Mouse (Mus musculus) stomach, embryonic 14.5 days (tissue): Measurements from ENCODE around the gene Rbm42. TPM values are rescaled to one million over a fixed set of nuclear protein-coding genes. Genes with fewer than 3 reads are reported as not detected.

Experiments
- ATAC-seq: fragments of 200-750 bp; cut with Nextera tagmentation; 2 replicates; pipeline ENCODE4 v1.8.0; 2017; ENCODE audit warnings: low read depth, moderate TSS enrichment; ENCODE audit not compliant: insufficient number of reproducible peaks, insufficient read depth, low FRiP score
- H3K27ac ChIP-seq: fragments of 300-500 bp; sonication (generic); 2 replicates; pipeline ENCODE4 v1.5.1; 2014; ENCODE audit warnings: mild to moderate bottlenecking, low read length, moderate library complexity, mixed read lengths
- H3K27me3 ChIP-seq: fragments of 300-500 bp; sonication (generic); 2 replicates; pipeline ENCODE4 v1.6.1; 2014; ENCODE audit warnings: low read length, control low read depth, mixed read lengths; ENCODE audit not compliant: control insufficient read depth, insufficient read depth
- H3K36me3 ChIP-seq: fragments of 300-500 bp; sonication (generic); 2 replicates; pipeline ENCODE4 v1.6.1; 2014; ENCODE audit warnings: mild to moderate bottlenecking, control low read depth, low read length, moderate library complexity, mixed read lengths; ENCODE audit not compliant: control insufficient read depth, insufficient read depth
- H3K4me1 ChIP-seq: fragments of 300-500 bp; sonication (generic); 2 replicates; pipeline ENCODE4 v1.6.1; 2014; ENCODE audit warnings: low read length, control low read depth, mixed read lengths; ENCODE audit not compliant: control insufficient read depth, insufficient read depth
- H3K4me2 ChIP-seq: fragments of 300-500 bp; sonication (generic); replicated peaks from 2 replicates; pipeline ENCODE4 v1.6.1; 2014; ENCODE audit warnings: low read depth, low read length, control low read depth
- H3K4me3 ChIP-seq: fragments of 300-500 bp; sonication (generic); 2 replicates; pipeline ENCODE4 v1.5.1; 2014; ENCODE audit warnings: low read depth, low read length, control low read depth
- H3K9ac ChIP-seq: fragments of 300-500 bp; sonication (generic); replicated peaks from 2 replicates; pipeline ENCODE4 v1.6.1; 2014; ENCODE audit warnings: low read depth, mild to moderate bottlenecking, control low read depth, low read length, moderate library complexity, mixed read lengths
- H3K9me3 ChIP-seq: fragments of 300-500 bp; sonication (generic); 2 replicates; pipeline ENCODE4 v1.6.1; 2016; ENCODE audit warnings: low read depth, low read length, control low read depth; ENCODE audit not compliant: control insufficient read depth
- WGBS: fragments of 180-500 bp; shearing (Covaris S2); extraction: QIAGEN DNeasy Blood & Tissue Kit; methylation state at CpG from one replicate; pipeline ENCODE4 v1.1.7; 2014; 5-methylcytosine and 5-hydroxymethylcytosine counted together
- polyA plus RNA-seq: library from polyadenylated mRNA; unstranded; fragments of >200 nt; fragmentation: Nextera tagmentation; extraction: Ambion mirVana; gene quantifications from 2 replicates; pipeline ENCODE4 v1.2.1, GENCODE M21; 2014

Rbm42 gene
- polyA plus RNA-seq, 1 experiment from 2014 or later, result 85.7 TPM

- Histone ChIP-seq H3K36me3 (no peaks in the 10 kb centered on the region), H3K9me3 (no peaks in the 10 kb centered on the region), H3K27me3 (no peaks in the 10 kb centered on the region), H3K4me1 (peaks cover 3% of the 10 kb centered on the region; the same call in 1 of the 2 replicates), H3K4me2 (0 out of 2 replicates have a peak overlapping the region, but pooled peaks have one; percentile 10), H3K9ac (no peak overlapping the region), H3K4me3 (no peak overlapping the region), H3K27ac (peak overlapping the region; percentile 55; the same call in 1 of the 2 replicates)
- WGBS, result under 1% methylated on average over 16 of the region's 16 CpGs
- peak; percentile 94 for ATAC-seq
Measured at GRCm38 (mm10) chr7:30599933-30600353, 50.2 kb downstream of the Rbm42 start.

- 92% methylated on average over 12 of the region's 12 CpGs for WGBS
- H3K4me1 ChIP-seq, result peaks cover 3% of the 10 kb centered on the region; the same call in 1 of the 2 replicates
- H3K4me3 ChIP-seq, result no peak within 1 kb of the TSS
- ATAC-seq, result no peak
- H3K9me3 ChIP-seq, result no peaks in the 10 kb centered on the region
- H3K36me3 ChIP-seq, result no peaks in the 10 kb centered on the region
- H3K9ac ChIP-seq, result no peak within 1 kb of the TSS
- no peaks in the 10 kb centered on the region for H3K27me3 ChIP-seq
- H3K27ac ChIP-seq, result peak within 1 kb of the TSS; percentile 46; the same call in 1 of the 2 replicates
- H3K4me2 ChIP-seq, result no peak within 1 kb of the TSS
Measured at GRCm38 (mm10) chr7:30598786-30599185, 51.3 kb downstream of the Rbm42 start, which contains the start of gene Zbtb32. Gene Zbtb32, minus strand, starts transcription at chr7:30598909.

- no peaks in the 10 kb centered on the region for H3K36me3 ChIP-seq
- no peaks in the 10 kb centered on the region for H3K9me3 ChIP-seq
- peaks cover 3% of the 10 kb centered on the region; the same call in 1 of the 2 replicates for H3K4me1 ChIP-seq
- 64% methylated on average over 5 of the region's 5 CpGs for WGBS
- no peak overlapping the region for H3K4me3 ChIP-seq
- ATAC-seq, result no peak
- H3K4me2 ChIP-seq, result no peak overlapping the region
- no peaks in the 10 kb centered on the region for H3K27me3 ChIP-seq
- no peak overlapping the region for H3K9ac ChIP-seq
- H3K27ac ChIP-seq, result no peak overlapping the region
Measured at GRCm38 (mm10) chr7:30596811-30597210, 53.3 kb downstream of the Rbm42 start.

GRCm38 (mm10) chr7:30596093-30596492, 54.0 kb downstream of the Rbm42 start:
- no peak overlapping the region for H3K4me3 ChIP-seq
- no peak for ATAC-seq
- H3K27ac ChIP-seq, result no peak overlapping the region
- no peak overlapping the region for H3K9ac ChIP-seq
- H3K36me3 ChIP-seq, result no peaks in the 10 kb centered on the region
- no peaks in the 10 kb centered on the region for H3K27me3 ChIP-seq
- no peaks in the 10 kb centered on the region for H3K9me3 ChIP-seq
- no peak overlapping the region for H3K4me2 ChIP-seq
- WGBS, result 77% methylated on average over 5 of the region's 5 CpGs
- H3K4me1 ChIP-seq, result peaks cover 3% of the 10 kb centered on the region; the same call in 1 of the 2 replicates

GRCm38 (mm10) chr7:30594510-30595024, 55.5 kb downstream of the Rbm42 start:
- H3K4me3 ChIP-seq, result no peak overlapping the region
- H3K4me1 ChIP-seq, result peaks cover 5% of the 10 kb centered on the region; the same call in 1 of the 2 replicates
- no peak for ATAC-seq
- H3K27ac ChIP-seq, result no peak overlapping the region
- no peak overlapping the region for H3K9ac ChIP-seq
- no peaks in the 10 kb centered on the region for H3K9me3 ChIP-seq
- no peaks in the 10 kb centered on the region for H3K36me3 ChIP-seq
- 68% methylated on average over 4 of the region's 4 CpGs for WGBS
- H3K27me3 ChIP-seq, result no peaks in the 10 kb centered on the region
- H3K4me2 ChIP-seq, result no peak overlapping the region

GRCm38 (mm10) chr7:30593579-30594509, 56.3 kb downstream of the Rbm42 start:
- no peaks in the 10 kb centered on the region for H3K9me3 ChIP-seq
- H3K9ac ChIP-seq, result no peak overlapping the region
- H3K4me3 ChIP-seq, result no peak overlapping the region
- no peak for ATAC-seq
- no peaks in the 10 kb centered on the region for H3K36me3 ChIP-seq
- H3K4me1 ChIP-seq, result peaks cover 5% of the 10 kb centered on the region; the same call in 1 of the 2 replicates
- H3K27ac ChIP-seq, result no peak overlapping the region
- 76% methylated on average over 10 of the region's 10 CpGs for WGBS
- no peak overlapping the region for H3K4me2 ChIP-seq
- H3K27me3 ChIP-seq, result no peaks in the 10 kb centered on the region

GRCm38 (mm10) chr7:30592772-30593423, 57.2 kb downstream of the Rbm42 start:
- no peak overlapping the region for H3K4me3 ChIP-seq
- H3K27ac ChIP-seq, result no peak overlapping the region
- WGBS, result 45% methylated on average over 5 of the region's 5 CpGs
- no peaks in the 10 kb centered on the region for H3K27me3 ChIP-seq
- no peaks in the 10 kb centered on the region for H3K36me3 ChIP-seq
- no peak overlapping the region for H3K4me2 ChIP-seq
- H3K9me3 ChIP-seq, result no peaks in the 10 kb centered on the region
- H3K9ac ChIP-seq, result no peak overlapping the region
- ATAC-seq, result no peak
- peaks cover 5% of the 10 kb centered on the region; the same call in 1 of the 2 replicates for H3K4me1 ChIP-seq

GRCm38 (mm10) chr7:30591605-30591951, 58.5 kb downstream of the Rbm42 start:
- H3K4me2 ChIP-seq, result no peak overlapping the region
- peaks cover 15% of the 10 kb centered on the region; the same call in 1 of the 2 replicates for H3K4me1 ChIP-seq
- H3K36me3 ChIP-seq, result peaks cover 1% of the 10 kb centered on the region; the same call in 1 of the 2 replicates
- 68% methylated on average over 4 of the region's 4 CpGs for WGBS
- H3K27ac ChIP-seq, result no peak overlapping the region
- no peak overlapping the region for H3K4me3 ChIP-seq
- ATAC-seq, result no peak
- H3K9me3 ChIP-seq, result no peaks in the 10 kb centered on the region
- no peak overlapping the region for H3K9ac ChIP-seq
- H3K27me3 ChIP-seq, result no peaks in the 10 kb centered on the region
